Mouse (Mus musculus) cerebellum, adult (tissue): ENCODE results near the gene Duoxa1.
A peak's percentile ranks its signal among the peaks of the same experiment; 100 is the strongest.
"Not testable (repeated sequence)": the region's sequence is repeated elsewhere in the genome, so short reads cannot be mapped to it uniquely, and the experiment has no call there.

Experiments used
- ATAC-seq: cut with Nextera tagmentation; 2 replicates; pipeline ENCODE4 v1.9.2; 2017; ENCODE audit warnings: mild to moderate bottlenecking, moderate library complexity, mixed read lengths; ENCODE audit not compliant: insufficient number of reproducible peaks, low FRiP score, low TSS enrichment

The Duoxa1 gene

DNA sequence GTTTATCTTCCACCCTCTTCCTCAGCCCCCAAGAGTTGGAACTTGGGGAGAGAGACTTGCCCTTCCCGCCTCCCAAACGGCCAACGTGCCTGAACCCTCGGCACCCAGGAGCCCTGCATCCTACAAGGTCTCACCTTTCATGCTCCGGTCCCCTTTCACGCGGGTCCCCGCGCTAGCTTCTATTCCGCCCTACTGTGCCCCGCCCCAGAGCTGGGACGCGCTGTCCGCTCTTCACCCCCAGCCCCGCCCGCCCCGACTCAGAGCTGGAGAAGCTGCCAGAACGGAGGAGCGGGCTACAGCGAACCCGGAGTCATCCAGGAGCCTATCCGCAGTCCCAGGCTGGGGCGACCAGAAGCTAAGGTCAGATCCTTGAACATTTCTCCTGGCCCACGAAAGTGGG, at the start of gene Duoxa1:
Duoxa1 (minus strand) TSS at position 195 of the 400 bp plus-strand sequence.
- ATAC-seq: no peak

GRCm38 (mm10) chr2:122362622-122363523, 49.3 kb upstream of the Duoxa1 start:
- ATAC-seq: no peak

- no peak for ATAC-seq
Observed at GRCm38 (mm10) chr2:122361868-122362621, 48.5 kb upstream of the Duoxa1 start.

- ATAC-seq: no peak
Observed at GRCm38 (mm10) chr2:122361181-122361580, 47.7 kb upstream of the Duoxa1 start.

DNA sequence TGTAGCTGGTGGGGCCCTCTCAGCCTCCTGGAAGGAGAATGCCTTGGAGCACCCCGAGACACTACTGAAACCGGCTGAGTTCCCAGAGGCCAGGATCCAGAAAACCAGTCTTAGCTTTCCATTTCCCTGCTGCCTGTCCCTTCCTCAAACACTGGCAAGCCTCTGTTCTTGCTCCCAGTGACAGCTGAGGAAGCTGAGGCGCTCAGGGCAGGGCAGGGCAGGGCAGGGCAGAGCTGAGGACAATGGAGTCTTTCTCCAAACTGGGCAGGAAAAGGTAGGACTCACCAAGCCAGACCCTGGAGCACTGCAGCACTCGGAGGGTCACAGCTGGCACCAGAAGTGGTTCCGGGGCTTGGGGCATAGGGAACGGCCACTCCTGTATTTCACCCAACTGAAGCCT, 46.8 kb upstream of the Duoxa1 start:
- no peak for ATAC-seq

DNA sequence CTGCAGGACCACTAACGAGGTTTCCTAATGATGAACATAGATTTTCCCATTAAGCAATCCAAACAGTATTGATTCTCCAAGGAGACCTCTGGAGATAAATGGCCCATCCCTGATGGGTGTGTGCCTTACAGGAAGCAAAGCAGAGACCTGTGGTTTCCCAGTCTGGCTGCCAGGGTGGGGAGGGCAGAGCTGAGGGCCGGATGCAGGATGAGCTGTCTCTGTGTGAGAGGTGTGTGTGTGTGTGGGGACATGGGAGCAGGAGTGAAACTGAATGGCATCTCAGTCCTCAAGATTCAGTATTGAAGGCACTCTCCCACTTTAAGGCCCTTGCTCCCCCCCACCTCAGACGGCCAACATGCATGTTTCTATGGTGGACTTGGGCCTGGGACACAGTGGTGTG, 42.7 kb upstream of the Duoxa1 start:
- ATAC-seq: no peak

DNA sequence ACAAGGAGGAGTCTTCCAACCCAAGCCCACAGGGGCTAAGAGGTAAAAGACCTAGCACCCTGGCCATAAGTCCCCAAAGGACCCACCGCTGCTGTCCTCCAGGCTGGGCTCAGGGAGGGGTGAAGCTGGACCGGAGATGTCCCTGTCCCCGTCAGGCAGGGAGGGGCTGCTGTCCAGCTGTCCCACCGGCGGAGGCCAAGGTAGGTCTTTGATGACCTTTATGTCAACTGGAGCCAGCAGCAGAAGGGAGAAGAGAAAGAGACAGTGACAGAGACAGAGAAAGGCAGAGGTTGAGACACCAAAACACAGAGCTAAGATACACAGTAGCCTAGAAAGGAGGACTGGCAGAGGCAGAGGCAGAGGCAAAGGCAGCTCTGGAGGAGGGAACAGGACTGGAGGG, 41.9 kb upstream of the Duoxa1 start:
- no peak for ATAC-seq

DNA sequence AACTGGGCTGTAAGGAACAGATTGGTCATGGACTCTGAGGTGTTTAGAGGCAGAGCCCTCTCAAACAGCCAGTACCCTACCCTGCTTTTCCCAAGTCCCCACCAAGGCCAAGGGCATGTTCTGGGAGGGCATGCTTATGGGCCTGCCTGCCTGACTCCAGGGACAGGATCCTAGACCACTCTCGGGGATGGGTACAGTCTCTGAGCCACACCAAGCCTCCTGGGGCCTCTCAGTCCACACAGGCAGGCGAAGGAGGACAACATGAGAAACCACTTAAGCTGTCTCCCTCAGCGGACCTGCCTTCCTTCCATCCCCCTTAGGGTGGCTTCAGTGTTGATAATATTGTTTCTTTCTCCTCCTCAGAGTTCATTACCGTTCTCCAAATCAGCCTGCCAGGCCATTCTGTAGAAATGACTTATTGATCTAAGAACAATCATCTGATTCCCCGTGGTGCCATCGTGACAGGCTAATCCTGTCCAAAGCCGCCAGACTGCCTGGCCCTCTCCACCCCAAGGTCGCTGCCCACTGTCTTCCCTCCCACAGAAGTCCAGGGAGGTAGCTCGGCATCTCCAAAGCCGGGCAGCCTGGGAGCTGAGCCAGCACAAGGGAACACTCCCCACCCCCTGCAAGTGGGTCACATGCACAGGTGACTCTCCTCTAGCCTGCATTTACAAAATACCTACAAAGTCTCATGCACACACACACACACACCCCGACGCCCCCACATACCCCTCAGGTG, 40.8 kb upstream of the Duoxa1 start:
- ATAC-seq: peak; percentile 32; the same call in 1 of the 2 replicates

GRCm38 (mm10) chr2:122353765-122354164, 40.2 kb upstream of the Duoxa1 start:
- no peak for ATAC-seq

- ATAC-seq: no peak; the same call in 1 of the 2 replicates
Observed at GRCm38 (mm10) chr2:122352992-122353391, 39.5 kb upstream of the Duoxa1 start.

GRCm38 (mm10) chr2:122351931-122352329, 38.4 kb upstream of the Duoxa1 start:
- ATAC-seq: no peak

DNA sequence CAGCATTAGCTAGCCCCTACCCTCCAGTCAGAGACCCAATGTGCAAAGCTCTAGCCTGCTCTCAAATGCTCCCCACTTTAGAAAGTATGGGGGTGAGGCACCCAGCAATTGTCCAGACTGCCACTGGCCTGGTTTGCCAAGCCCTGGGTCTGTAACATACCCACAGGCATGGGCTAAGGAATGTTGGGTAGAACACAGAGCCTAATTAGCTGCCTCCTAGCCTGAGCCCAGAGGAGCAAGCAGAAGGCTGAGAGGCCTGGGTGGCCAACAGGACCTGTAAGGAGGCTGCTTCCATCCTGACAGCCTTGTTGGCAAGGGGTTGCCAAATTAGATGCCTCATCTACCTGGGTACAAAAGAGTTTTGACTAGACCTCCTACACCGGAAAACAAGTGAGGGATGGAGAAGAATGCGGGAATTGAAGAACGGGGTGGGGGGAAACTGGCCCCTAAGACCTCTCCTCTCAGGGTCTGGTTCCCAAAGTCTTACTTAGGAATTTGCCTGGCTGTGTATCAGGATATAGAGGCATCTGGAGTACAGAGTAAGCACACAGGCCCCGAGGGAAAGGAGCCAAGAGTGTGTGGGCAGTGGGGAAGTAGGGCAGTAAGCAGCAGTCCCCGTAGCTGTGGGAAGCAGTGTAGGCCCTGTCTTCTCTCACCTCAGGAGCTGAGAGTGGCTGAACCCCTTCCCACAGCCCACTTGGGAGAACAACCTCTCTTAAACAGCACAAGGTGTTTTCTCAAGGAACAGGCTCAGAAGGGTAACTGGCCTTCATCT, 37.8 kb upstream of the Duoxa1 start:
- no peak for ATAC-seq

DNA sequence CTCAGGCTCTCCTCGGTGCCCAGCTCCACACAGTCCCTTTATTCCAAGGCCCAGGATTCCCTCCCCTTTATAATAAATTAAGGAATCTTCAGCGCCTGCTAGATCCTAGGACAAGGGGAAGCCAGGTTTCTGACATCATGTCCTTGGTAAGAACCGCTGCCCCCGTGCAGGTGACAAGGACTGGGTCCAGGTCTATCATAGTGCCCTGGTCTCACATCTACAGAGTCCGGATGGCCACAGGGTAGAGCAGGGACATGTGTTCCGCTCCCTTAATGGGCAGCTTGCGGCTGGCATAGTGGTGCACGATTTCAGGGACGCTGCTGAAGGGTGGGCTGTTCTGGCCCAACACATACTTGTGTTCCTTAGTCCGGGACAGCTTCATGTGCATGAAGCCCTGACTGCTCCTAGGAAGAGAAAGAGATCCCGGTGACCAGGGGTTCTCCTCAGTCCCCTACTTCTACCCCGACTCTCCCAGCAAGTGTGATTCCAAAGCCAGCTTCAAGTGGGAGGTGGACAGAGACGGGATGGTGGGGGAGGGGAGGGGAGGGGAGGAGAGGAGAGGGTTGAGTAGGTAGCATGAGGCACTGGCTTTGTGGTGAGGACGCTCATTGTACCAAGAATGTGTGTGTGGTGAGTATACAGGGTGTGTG, 35.7 kb upstream of the Duoxa1 start:
- peak; percentile 8; the same call in 1 of the 2 replicates for ATAC-seq

DNA sequence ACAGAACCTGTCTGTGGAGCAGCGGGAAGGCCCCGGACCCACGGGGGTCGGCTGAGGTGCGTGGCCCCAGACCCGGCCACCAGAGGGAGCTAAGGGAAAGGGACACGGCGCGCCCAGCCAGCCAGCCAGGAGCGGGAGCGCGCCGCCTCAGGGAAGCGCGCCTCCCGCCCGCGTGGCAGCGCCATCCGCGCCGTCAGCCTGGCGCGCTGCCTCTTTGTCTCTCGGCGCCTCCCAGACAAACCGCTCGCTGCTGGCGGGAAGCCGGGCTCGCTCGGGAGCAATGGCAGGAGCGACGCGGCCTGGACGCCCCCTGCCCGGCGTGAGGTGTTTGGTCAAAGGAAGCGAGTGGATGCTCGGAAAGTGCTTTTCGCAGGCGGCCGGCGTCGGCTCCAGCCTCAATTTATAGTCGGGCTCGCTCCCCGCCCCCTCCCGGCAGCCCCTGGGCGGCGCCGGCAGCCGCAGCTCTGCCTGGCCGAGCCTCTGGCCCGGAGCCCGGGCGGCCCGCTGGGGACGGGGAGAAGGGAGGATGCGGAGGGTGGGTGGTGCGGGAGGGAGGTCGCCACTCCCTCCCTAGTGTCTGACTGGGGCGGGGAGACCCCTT, 35.1 kb upstream of the Duoxa1 start:
- ATAC-seq: peak; percentile 48

GRCm38 (mm10) chr2:122347257-122347656, 33.7 kb upstream of the Duoxa1 start:
- ATAC-seq: no peak

GRCm38 (mm10) chr2:122346164-122346563, 32.6 kb upstream of the Duoxa1 start:
- ATAC-seq: not testable (repeated sequence)

- no peak for ATAC-seq
Observed at GRCm38 (mm10) chr2:122345106-122345893, 31.8 kb upstream of the Duoxa1 start.

- no peak for ATAC-seq
Observed at GRCm38 (mm10) chr2:122337291-122337690, 23.8 kb upstream of the Duoxa1 start.
